Mouse (Mus musculus): ENCODE measurements around the gene Olfr741.

- TF ChIP-seq EP300 (IDR thresholded peaks at IDR 0.05), result no peak
- TF ChIP-seq CTCF (IDR thresholded peaks at IDR 0.05), result no peak
Measured at GRCm38 (mm10) chr14:50478406-50478805, 5.9 kb downstream of the Olfr741 start.

All from lung, postnatal 0 days (tissue).